Mouse (Mus musculus): ENCODE results near the gene Olfr155. TPM values are rescaled to one million over a fixed set of nuclear protein-coding genes. Genes with fewer than 3 reads are reported as not detected.

Gene Olfr155
- polyA plus RNA-seq (2012; rRNA removed): not detected in 2 replicates

DNA sequence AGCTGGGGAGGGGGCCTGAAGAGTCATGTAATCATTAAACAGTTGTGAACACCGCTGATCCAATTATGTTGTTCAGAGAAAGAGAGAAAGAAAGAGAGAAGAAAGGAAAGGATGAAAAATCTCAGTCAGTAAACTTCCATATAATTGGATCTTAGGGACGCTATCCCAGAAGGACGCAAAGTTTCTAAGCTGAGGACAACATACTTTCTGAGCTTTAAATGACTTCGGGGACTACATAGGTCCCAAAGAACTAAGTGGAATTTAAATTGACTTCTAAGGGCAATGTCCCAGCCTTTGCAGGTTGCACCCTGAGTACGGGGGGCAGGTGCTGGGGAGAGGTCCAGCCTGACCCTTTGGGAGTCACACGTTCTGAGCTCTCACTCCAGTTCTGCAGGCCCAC, at the start of gene Olfr155:
Olfr155 (plus strand) TSS at position 301 of the 400 bp plus-strand sequence.

DNA sequence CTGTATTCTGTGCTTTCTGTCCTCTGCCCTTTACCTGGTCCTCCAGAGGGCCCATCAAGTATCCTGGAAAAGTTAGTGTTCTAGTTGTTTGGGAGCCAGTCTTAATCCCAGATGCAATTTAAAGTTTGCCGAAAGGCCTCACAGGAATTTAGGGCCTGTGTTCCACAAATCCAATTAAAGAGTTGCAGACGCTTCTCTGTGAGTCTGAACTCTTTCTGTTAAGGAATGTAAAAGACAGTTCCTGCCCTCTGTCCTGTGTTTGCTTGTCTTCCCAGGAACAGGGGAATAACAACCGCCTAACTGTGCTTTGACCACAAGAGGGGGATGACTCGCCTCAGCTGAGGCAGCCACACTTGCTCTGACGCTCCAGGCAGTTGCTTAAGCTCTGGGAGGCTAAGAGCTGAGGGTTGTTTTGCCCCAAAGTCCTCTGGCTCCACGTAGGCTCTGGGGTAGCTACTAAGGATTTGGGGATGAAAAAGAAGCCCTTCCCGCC, 27.5 kb upstream of the Olfr155 start, which contains the start of gene Olfr156:
Olfr156 (minus strand) TSS at position 51 of the 493 bp plus-strand sequence.

DNA sequence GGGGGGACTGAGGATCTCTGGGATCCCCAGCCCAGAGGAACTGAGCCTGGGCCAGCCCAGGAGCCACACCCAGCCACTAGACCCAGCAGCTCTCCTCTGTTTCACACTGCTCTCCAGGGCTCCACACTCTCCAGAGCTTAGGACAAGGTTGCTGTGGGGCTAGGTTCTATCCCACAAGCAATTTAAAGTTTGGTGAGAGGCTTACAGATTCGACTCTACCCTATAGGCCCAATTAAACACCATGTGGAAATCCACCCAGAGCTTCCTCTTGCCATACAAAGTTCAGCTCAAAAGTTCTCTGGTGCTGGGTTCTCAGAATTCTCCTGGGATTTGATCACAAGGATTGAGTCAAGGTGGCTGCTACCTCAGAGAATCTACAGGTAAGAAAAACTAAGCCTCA, 11.3 kb upstream of the Olfr155 start, which contains the start of gene Olfr157:
Olfr157 (minus strand) TSS at position 101 of the 400 bp plus-strand sequence.

DNA sequence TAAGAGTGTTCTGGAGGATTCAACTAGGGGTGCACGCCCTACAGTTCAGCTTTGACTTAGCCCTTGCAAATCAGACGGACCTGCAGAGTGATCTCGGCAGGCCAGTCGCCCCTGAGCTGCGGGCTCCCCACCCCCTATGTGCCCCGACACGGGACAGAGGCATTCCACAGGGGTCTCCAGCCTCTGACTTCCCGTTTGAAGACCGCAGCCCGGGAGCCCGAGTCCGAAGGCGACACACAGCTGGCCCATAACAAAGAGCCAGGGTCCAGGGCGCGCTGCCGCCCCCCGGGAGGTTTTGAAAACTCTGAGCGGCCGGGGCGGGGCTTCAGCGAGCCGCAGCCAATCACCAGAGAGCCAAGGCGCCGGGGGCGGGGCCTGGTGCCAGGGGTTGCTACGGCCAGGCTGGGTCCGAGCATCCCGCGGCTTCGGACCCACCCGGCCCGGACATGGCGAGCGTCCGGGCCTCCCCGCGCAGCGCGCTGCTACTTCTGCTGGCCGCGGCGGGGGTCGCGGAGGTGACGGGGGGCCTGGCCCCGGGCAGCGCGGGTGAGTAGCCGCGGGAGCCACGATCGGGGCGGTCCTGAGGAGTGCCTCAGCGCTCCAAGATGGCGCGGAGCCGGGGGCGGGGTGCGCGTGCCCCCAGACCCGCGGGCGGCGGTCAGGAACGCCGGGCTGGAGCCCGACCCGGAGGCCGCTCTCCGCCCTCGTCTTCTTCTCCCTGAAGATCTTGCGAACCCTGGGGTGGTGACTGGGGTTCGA, 24.0 kb downstream of the Olfr155 start, which contains the start of gene Reck:
Reck (plus strand) TSS at position 371 of the 759 bp plus-strand sequence.

Other genes starting within 250 kb of the Olfr155 start
- gene Npr2, start 219.6 kb upstream of the Olfr155 start, polyA plus RNA-seq (2012; rRNA removed): 45.5 and 61.8 TPM in 2 replicates
- 2.9 and 3.2 TPM in 2 replicates for gene Spag8, start 198.0 kb upstream of the Olfr155 start, polyA plus RNA-seq (2012; rRNA removed)
- 53.7 and 54.7 TPM in 2 replicates for gene Hint2, start 195.1 kb upstream of the Olfr155 start, polyA plus RNA-seq (2012; rRNA removed)
- 13.2 and 15.3 TPM in 2 replicates for gene Tmem8b, start 182.6 kb upstream of the Olfr155 start, polyA plus RNA-seq (2012; rRNA removed)
- gene Fam221b, start 182.4 kb upstream of the Olfr155 start, polyA plus RNA-seq (2012; rRNA removed): 0.21 and 0.22 TPM in 2 replicates
- gene Olfr70, start 150.8 kb upstream of the Olfr155 start, polyA plus RNA-seq (2012; rRNA removed): not detected in 2 replicates
- not detected in 2 replicates for gene Olfr71, start 141.3 kb upstream of the Olfr155 start, polyA plus RNA-seq (2012; rRNA removed)
- 0.16 and 0.17 TPM in 2 replicates for gene Hrct1, start 124.4 kb upstream of the Olfr155 start, polyA plus RNA-seq (2012; rRNA removed)
- gene Spaar, start 121.5 kb upstream of the Olfr155 start, polyA plus RNA-seq (2012; rRNA removed): 0.02 and 0.06 TPM in 2 replicates
- not detected in 2 replicates for gene Olfr159, start 80.6 kb upstream of the Olfr155 start, polyA plus RNA-seq (2012; rRNA removed)
- gene Olfr156, start 27.7 kb upstream of the Olfr155 start, polyA plus RNA-seq (2012; rRNA removed): 0.16 TPM in 1 of 2 replicates, not detected in the other
- gene Olfr157, start 11.4 kb upstream of the Olfr155 start, polyA plus RNA-seq (2012; rRNA removed): 0.01 TPM in 1 of 2 replicates, not detected in the other
- gene Reck, start 24.0 kb downstream of the Olfr155 start, polyA plus RNA-seq (2012; rRNA removed): 14.9 and 28.9 TPM in 2 replicates
- 35.7 and 65.1 TPM in 2 replicates for gene Glipr2, start 105.8 kb downstream of the Olfr155 start, polyA plus RNA-seq (2012; rRNA removed)
- 0.22 and 0.35 TPM in 2 replicates for gene Ccin, start 131.9 kb downstream of the Olfr155 start, polyA plus RNA-seq (2012; rRNA removed)
- 346 and 520 TPM in 2 replicates for gene Clta, start 152.9 kb downstream of the Olfr155 start, polyA plus RNA-seq (2012; rRNA removed)
- 9.0 and 10.8 TPM in 2 replicates for gene Gne, start 232.6 kb downstream of the Olfr155 start, polyA plus RNA-seq (2012; rRNA removed)

Measured in central nervous system, embryonic 11.5 days (tissue).